Mouse (Mus musculus) G1E (cell line): Measurements from ENCODE around the gene Tbx6.

ENCODE experiments used
- CTCF ChIP-seq: IDR thresholded peaks from 2 replicates; pipeline ENCODE4 v1.5.1; 2012; ENCODE audit warnings: low read depth, low read length, inconsistent platforms, mixed read lengths
- GATA1 ChIP-seq: IDR thresholded peaks from 2 replicates; pipeline ENCODE4 v1.6.1; 2012; ENCODE audit warnings: borderline replicate concordance, low read length, inconsistent platforms, mixed read lengths
- POLR2AphosphoS5 ChIP-seq: IDR thresholded peaks from 2 replicates; pipeline ENCODE4 v1.6.1; 2012; ENCODE audit warnings: low read depth, low read length, inconsistent platforms; ENCODE audit not compliant: insufficient replicate concordance
- TAL1 ChIP-seq: conservative IDR thresholded peaks from 2 replicates; pipeline ENCODE4 v1.6.1; 2012; ENCODE audit warnings: low read depth, low read length, inconsistent platforms, mixed read lengths

DNA sequence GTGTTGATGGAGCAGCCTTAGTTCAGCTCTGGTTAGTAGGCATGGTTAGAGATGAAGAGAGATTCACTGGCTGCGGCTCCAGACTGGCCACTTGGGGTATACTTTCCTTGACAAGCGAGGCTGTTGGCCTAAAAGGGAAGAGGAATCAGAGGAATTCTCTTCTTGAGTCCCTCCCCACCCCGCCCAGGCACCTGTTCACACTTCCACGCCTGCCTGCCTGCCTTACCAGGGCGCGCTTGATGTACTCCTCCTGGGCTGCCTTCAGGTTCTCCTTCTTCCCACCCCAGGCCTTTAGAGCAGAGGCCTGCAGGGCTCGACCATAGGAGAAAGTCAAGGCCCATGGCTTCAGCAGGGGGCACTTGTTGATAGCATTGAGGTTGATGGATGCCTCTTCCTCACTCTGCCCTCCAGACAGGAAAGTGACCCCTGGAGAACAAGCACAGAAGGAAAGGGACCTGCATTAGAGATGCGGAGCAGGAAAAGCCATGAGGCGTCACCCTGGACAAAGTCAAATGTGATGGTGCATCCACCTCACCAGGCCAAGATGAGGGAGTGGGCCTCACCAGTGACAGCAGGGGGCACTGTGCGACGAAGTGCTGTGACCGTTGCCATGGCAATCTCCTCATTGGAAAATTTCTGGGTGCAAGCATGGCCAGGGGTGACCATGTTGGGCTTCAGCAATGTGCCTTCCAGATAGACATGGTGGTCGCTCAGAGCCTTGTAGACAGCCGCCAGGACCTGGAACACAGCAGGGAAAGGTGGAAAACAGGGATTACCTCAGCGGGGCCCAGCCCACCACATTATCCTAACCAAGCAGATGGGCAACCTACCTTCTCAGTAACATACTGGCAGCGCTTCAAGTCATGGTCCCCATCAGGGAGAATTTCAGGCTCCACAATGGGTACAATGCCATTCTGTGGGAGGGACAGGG lies 14.4 kb downstream of the Tbx6 start:
- TF ChIP-seq CTCF: no peak; the same call in 1 of the 2 replicates
- TF ChIP-seq TAL1: no peak
- TF ChIP-seq POLR2AphosphoS5: no peak
- no peak for TF ChIP-seq GATA1
